Mouse (Mus musculus) gastrocnemius, postnatal 14 days (tissue): ENCODE measurements around the gene Tspan4. TPM values are rescaled to one million over a fixed set of nuclear protein-coding genes. Genes with fewer than 3 reads are reported as not detected.
A peak's percentile ranks its signal among the peaks of the same experiment; 100 is the strongest.
"Not testable (repeated sequence)": the region's sequence is repeated elsewhere in the genome, so short reads cannot be mapped to it uniquely, and the experiment has no call there.

Experiments
- DNase-seq: peaks from one replicate; pipeline ENCODE4 v3.0.0; 2021; ENCODE audit warnings: mixed read lengths
- intact Hi-C: fragments of 180-260 bp; cut with DNase I; formaldehyde crosslinking; loops from one replicate; pipeline ENCODE4 v1.15.1; 2025; ENCODE audit warnings: low total_unique reads
- total RNA-seq, 2 experiments: library from RNA; stranded (reverse); gene quantifications; 2 replicates each; pipeline ENCODE4 v1.2.3; 2021

The Tspan4 gene
- total RNA-seq, 2 experiments from 2014 or later = 15.3 TPM

DNA sequence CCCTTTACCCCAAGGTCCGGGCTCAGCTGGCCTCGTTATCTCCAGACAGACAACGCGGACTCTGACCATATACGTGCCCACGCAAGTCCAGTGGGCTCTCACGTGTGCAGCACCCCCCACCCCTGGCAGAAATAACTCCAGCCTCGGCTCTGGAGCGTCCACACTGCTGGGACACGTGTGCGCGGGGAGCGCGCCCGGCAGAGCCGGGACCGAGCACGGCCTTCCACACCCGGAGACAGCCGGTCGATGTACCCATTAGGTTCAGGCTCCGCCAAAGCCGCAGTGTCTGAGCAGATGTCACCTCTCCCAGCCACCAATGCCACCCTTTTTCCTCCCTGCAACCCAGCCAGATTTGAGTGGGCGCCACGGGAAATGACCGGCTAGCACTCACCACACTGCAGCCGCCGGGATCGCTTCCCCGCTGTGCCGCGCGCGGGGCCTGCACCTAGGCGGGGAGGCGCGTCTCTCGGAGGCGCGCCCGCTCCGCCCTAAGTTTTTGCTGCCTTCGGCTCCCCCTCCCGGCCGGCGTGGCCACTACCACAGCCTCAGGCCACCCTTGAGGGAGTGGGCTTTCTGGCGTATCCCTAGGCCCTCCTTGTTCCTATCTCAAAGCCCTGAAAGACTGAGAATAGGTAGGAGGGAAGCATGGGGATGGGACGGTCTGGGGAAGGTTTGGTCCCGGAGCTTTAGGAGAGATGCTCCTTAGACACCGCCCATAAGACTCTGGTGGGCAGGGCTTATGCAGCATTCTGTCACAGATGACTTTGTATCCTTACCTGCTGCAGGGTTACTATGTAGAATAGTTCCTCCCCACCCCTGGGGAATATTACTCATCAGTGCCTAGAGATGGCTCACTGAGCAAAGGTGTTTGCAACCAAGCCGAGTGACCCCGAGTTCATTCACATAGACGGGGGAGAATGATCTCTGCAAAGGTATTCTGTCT is 37.6 kb upstream of the Tspan4 start, which contains the start of gene Slc25a22:
Gene Slc25a22, minus strand, starts transcription at position 715 of the 943 bp plus-strand sequence.
- intact Hi-C loops = no loop called here
- DNase-seq = peak; percentile 86

DNA sequence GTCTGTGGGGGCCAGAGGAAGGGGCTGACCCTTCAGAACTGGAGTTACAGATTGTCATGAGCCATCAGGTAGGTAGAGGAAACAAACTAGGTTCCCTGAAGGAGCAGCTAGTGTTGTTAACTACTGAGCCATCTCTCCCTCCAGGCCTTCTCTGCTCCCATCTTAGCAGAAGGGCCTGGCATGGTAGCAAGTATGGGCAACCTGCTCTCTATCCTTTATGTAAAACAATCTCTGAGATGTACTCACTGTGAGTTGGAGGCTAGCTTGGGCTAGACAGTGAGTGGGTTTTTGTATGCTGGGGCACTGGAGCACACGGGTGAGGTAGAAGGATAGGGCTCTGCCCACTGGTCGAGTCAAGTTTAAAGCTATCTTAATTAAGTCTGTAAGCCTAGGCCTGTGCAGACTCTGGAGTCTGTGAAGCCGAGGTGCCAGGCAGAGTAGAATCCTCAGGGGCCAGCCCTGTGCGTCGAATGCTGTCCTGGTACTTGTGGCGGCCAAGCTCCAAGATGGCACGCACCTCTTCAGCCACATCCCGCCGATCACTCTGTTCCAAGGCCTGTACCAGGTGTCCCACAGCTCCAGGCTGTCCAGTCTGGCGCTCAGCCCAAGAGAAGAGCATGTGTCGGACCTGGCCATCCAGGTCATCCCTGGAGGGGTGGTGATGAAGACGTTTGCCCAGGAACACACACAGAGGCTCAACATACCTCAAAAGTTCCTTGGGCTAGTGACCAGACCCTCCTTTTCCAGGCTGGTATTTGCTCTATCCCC is 36.7 kb upstream of the Tspan4 start:
- peak; percentile 9 for DNase-seq
- intact Hi-C loops = no loop called here

DNA sequence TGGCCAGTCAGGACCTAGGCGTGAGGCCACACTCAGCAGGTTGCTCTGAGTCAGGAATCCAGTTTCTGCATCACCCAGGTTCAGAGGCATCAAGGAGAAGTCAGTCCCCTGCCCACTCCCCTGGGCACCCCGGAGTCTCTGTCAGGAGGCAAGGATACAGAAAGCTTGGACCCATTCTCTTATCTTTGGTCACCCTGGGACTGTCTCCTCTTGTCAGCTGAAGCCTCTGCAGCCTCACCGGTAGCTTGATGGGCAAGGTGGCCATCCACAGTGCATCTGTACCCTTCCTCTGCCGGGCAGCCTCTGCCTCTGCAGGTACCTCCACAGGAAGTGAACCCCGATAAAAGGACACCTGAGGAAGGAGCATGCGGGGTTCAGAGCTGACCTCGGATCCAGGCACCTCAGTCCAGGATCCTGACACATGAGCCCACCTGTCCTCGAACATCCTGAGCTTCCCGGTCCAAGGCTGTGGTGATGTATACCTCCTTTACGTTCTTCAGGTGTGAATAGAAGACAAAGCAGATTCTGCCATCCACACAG is 35.8 kb upstream of the Tspan4 start:
- intact Hi-C loops = no loop called here
- peak; percentile 4 for DNase-seq

DNA sequence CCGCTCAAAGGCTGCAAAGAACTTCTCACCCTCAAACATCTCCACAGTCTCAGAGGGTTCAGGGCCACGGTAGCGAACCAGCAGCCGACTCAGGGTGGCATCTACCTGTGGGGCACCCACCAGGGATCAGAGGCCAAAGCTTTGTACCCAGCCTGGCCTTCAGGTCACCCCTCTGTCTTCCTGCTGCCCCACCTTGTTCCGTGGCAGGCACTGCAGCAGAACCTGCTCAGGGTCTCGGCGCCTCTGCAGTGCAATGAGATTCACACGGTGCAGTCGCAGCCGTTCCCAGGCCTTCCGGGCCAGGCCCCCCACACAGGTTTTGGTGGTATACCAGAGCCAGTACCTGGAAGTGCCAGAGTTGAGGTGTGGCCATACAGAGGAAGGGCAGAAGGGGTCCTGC is 35.2 kb upstream of the Tspan4 start:
- peak; percentile 3 for DNase-seq
- intact Hi-C loops = loop anchor here (5.0 kb wide), 1 partner anchor 33 kb away; no protein-coding TSS in a partner anchor

DNA sequence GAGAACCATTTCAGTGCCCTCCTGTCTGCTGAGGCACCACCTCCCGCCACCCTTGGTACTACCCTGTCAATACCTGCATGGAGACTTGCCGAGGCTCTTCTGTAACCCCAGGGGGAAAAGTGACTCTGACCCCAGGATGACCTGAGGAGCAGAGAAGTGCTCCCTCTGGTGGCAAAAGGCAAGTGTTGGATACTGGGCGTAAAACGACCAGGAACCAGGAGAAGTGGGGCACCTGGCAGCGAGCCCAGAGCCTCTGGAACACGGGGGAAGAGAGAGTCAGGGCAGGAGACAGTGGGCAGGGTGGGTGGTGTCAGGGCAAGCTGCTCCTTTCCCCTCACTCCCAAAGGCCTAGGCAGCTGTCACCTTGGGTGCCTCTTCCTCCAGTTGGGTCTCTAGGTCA is 34.4 kb upstream of the Tspan4 start:
- peak; percentile 67 for DNase-seq
- intact Hi-C loops = loop anchor here (5.0 kb wide), 1 partner anchor 33 kb away; no protein-coding TSS in a partner anchor

DNA sequence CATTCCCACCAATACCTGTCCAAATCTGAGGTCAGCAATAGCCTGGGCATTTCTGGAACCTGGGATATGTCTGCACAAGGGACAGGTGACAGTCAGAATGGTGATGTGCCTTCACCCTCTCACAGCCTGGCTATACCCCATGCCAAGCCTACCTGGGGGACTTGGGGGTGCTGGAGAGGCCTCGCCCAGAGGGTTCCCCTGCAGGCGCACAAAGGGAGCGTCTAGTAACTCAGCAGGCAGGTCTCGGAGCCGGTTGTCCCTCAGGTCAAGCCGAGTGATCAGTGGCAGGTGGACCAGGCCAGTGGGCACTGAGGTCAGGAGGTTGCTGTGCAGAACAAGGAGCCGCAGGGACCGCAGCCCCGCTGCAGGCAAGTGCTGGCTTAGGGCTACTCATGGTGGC is 33.6 kb upstream of the Tspan4 start:
- intact Hi-C loops = loop anchor here (5.0 kb wide), 1 partner anchor 34 kb away; no protein-coding TSS in a partner anchor
- peak; percentile 5 for DNase-seq

DNA sequence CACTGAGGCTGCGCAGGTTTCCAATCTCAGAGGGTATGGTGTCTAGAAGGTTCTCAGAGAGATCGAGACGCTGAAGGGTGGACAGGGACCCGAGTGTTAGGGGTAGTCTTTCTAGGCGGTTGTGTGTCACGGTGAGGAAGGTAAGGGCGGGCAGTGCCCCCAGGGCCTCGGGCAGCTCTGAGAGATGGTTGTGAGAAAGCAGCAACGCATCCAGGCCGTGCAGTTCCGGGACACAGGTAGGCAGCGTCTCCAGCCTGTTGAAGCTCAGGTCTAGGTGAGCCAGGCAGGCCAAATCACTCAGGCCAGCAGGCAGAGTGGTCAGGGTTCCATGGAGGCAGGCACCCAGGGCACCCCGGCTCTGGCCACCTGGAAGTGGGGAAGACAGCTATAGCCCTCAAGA is 32.8 kb upstream of the Tspan4 start:
- intact Hi-C loops = loop anchor here (5.0 kb wide), 1 partner anchor 35 kb away; no protein-coding TSS in a partner anchor
- peak; percentile 4 for DNase-seq

DNA sequence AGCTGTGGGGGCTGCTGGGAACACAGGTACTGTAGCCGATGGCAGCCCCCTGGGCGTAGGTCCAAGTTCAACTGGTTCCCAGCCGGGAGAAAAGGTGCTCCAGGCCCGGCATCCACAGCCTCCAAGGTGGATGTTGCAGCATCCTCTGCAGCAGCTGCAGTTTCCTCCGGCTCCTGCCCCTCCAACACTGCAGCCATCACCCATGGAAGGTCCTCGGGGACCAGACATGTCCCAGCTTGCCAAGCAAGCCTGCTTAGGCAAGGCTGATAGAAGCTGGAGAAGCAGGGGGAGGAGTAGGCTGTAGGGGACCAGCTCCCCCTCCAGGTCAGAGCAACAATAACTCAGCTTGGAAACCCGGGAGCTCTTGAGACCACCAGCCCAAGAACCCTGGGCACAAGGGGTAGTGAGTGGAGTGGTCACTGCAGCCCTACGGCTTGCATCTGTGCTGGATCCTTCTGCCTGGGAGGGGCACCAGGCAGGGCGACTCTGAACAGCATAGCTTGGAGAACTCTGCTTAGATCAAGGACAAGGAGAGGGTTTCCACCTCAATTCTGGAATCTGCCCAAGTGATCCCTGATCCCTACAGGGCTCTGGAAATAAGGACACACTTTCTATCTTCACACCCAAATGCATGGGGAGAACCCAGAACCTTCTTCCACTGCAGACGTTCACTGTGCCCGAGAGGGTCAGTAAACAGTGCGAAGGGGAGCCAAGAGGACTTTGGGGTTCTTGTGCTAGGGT is 31.8 kb upstream of the Tspan4 start:
- DNase-seq = peak; percentile 30
- intact Hi-C loops = loop anchor here (5.0 kb wide), 1 partner anchor 36 kb away; no protein-coding TSS in a partner anchor

DNA sequence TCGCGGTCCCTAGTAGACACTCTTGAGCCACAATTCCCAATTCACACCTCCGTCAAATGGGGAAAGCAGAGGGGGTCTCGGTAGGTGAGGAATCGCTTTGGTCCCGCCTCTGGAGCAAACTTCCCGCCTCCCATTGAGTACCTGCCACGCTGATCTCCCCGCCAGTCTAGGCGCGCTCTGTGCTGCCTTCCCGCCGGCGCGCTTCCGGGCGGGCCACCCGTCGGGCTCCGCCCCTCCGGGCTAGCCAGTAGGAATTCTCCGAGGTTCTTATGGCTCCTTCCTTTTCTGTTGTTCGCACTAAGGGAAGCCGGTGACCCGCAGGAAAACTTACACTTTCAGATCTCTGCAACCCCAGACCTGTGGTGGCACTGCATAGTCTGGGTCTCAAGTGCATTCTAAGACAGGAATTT is 31.2 kb upstream of the Tspan4 start, which contains the start of gene Pidd1:
Gene Pidd1, minus strand, starts transcription at position 198 of the 410 bp plus-strand sequence.
- peak; percentile 65 for DNase-seq
- intact Hi-C loops = loop anchor here (5.0 kb wide), 1 partner anchor 37 kb away; no protein-coding TSS in a partner anchor

DNA sequence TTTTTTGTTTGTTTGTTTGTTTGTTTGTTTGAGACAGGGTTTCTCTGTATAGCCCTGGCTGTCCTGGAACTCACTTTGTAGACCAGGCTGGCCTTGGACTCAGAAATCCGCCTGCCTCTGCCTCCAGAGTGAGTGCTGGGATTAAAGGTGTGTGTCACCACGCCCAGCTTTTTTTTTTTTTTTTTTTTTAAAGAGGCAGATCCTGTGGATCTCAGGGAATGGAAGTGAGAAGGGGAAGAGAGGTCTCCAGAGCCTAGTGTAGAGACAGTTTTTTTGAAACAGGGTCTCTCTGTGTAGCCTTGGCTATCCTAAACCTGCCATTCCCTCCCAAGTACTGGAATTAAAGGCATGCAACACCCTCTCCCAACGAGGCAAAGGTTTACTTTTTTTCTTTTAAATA is 28.7 kb upstream of the Tspan4 start:
- DNase-seq, intact Hi-C loops: not testable (repeated sequence)

DNA sequence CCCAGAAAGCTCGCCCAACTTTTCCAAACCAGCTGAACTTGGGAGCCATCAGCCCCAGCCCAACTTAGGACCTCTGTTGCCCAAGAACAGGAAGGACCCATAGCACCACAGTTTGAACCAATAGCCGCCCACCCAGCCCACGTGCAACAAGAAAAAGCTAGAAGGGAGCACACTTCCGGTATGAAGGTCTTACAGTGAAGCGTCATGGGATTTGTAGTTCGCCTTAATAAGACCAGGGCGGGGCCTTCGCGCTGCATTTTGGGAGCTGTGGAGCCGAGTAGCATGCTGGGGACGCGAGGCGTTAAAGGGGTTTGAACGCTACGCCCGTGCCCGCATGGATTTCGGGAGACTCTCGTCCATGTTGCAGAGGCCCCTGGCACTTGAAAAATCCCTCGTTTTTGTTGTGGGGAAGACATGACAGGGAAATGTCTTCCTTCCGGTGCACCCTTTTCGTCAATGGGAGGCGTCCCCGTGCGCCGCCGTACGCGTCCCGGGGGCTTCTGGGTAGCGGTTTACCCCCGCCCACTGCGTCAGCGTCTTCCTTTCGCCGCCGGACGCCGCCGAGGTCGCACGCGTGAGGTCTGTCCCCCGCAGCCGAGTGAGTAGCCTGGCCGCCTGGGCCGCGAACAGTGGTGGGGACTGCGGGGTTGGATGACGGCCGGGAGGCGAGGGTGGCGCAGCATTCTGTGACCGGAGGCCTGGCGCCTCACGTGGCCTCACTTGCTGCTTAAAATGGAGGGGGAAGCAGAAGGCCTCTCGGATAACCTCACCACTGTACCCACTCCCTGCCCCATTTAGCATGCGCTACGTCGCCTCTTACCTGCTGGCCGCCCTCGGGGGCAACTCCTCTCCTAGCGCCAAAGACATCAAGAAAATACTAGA is 27.7 kb upstream of the Tspan4 start, which contains the start of gene Rplp2:
Gene Rplp2, plus strand, starts transcription at position 261 of the 882 bp plus-strand sequence.
- intact Hi-C loops = no loop called here
- peak; percentile 94 for DNase-seq

DNA sequence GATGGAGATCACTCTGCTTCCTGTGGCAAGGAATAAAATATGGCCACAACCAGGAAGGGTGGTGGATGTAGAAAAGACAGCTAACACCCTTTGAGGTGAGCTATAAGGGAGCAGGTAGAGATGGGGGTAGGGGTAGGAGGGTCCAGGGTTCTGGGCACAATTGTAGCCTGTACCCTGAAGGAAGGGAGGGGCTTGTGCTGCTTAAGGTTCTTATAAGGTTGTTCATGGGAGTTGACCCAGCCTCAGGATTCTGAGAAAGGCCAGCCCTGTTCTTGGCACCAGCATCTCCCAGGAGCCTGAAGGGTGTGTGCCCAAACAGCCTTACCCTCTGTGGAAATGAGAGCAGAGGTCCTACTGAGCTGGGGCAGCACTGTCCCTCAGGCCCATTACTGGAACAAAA is 23.1 kb upstream of the Tspan4 start:
- no peak for DNase-seq
- intact Hi-C loops = no loop called here

DNA sequence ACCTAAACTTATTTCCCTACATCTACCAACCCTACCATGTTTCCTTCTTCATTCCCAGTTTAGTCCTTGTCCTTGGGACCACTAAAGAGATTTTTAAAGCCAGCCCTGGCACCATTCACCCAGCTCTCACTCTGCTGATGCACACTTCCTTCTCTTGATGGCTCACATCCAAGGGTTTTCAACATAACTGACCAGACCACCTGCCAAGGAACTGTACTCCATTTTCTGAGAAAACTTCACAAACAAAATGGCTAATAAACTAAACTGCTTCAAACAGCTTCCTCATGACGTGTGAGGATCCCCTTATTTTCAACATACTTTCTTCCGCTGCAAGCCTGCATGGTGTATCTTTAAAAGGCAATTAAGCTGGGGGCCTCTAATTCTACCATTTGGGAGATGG is 21.4 kb upstream of the Tspan4 start:
- no peak for DNase-seq
- intact Hi-C loops = no loop called here

DNA sequence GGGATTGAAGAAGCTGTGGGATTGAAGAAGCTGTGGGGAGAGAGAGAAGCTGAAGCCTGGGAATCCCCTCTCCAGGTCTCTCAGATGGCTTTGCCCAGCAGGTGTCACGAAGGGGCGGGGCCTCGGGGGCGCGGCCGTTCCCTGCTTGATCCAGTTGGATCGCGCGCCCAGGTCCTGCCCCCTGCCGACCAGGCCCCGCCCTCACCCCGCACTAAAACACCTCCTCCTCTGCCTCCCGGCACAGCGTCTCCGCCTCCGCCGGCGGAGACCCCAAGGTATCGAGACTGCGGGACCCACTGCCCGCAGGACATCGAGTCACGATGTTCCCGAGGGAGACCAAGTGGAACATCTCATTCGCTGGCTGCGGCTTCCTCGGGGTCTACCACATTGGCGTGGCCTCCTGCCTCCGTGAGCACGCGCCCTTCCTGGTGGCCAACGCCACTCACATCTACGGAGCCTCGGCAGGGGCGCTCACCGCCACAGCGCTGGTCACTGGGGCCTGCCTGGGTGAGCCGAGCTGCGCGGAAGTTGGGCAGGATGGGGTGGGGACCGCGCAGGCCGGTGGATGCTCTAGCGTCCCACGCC is 20.0 kb upstream of the Tspan4 start, which contains the start of gene Pnpla2:
Gene Pnpla2, plus strand, starts transcription at position 232 of the 585 bp plus-strand sequence.
- intact Hi-C loops = no loop called here
- DNase-seq = peak; percentile 97

DNA sequence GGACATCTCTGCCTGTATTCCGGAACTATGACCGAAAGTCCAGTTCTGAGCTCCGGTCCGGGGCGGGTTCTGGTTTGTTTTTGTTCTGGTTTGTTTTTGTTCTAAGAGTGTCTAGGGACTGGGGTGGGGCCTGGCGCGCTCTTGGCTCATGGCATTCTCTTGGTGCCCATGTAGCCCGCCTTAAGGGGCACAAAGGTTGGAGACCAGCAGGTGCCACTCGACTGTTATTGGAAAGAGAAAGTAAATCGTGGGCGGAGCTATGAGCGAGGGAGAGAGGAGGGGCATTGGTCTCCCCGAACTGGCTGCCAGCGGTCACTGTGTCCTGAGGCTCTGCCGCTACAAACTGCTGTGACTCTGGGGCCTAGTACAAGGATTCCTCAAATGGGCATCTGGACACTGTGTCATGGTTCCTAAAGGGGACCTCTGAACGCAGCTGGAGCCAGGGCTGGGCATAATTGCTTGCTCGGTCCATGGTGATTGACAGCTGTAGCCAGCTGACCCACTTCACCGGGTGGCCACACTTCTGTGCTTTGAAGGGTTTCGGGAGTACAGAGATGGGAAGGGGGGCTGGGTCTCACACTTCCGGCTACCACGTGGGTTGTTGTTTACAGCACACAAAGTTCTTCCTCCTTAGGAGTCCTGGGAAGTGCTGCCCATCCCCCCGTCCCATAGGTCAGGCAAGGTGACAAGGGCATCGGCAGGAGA is 19.3 kb upstream of the Tspan4 start:
- intact Hi-C loops = no loop called here
- DNase-seq = peak; percentile 78

DNA sequence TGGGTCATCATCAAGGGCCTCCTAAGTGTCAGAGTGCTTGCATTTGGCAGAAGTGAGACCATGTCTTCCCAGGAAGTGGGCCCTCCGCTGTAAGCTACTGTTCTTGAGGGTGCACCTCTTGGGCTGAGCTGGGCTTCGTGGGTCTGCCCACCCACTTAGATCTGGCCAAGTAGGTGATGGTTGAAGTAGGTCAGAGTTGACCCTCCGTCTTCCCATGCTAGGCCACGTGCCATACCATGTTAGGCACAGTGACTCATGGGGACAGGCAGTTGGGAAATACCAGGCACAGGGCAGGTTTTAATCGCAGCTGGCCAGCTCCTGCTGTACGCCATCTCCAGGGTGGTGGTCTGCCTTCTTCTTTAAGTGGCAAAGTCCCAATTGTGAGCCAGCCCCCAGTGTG is 18.3 kb upstream of the Tspan4 start:
- intact Hi-C loops = no loop called here
- DNase-seq = peak; percentile 43

DNA sequence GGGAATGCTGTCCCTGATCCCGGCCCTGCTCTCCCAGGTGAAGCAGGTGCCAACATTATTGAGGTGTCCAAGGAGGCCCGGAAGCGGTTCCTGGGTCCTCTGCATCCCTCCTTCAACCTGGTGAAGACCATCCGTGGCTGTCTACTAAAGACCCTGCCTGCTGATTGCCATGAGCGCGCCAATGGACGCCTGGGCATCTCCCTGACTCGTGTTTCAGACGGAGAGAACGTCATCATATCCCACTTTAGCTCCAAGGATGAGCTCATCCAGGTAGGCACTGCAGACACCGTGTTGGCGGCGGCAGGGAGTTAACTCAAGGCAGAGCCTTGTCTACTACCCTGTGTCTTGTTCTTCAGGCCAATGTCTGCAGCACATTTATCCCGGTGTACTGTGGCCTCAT is 17.8 kb upstream of the Tspan4 start:
- intact Hi-C loops = no loop called here
- DNase-seq = peak; percentile 8
